Mouse (Mus musculus) adrenal gland, postnatal 0 days (tissue): ENCODE measurements around the gene Erap1. TPM values are rescaled to one million over a fixed set of nuclear protein-coding genes. Genes with fewer than 3 reads are reported as not detected.

Experiments
- polyA plus RNA-seq: library from polyadenylated mRNA; unstranded; fragments of >200 nt; fragmentation: Nextera tagmentation; extraction: Ambion mirVana; gene quantifications from 2 replicates; pipeline ENCODE4 v1.2.1, GENCODE M21; 2015

The Erap1 gene
- polyA plus RNA-seq, result 23.6 and 39.7 TPM in 2 replicates

GRCm38 (mm10) chr13:74638793-74639711, at the start of gene Erap1:
Gene Erap1 (plus strand): TSS chr13:74639568.

Other genes with a start within 250 kb of the Erap1 start
- gene Zfp72, start 248.7 kb upstream of the Erap1 start, polyA plus RNA-seq, result 3.6 and 4.3 TPM in 2 replicates
- 130 and 144 TPM in 2 replicates for gene Ftl1-ps1, start 239.9 kb upstream of the Erap1 start, polyA plus RNA-seq
- 18.4 and 21.9 TPM in 2 replicates for gene Zfp825, start 145.6 kb upstream of the Erap1 start, polyA plus RNA-seq
- gene Cast, start 169.2 kb downstream of the Erap1 start, polyA plus RNA-seq, result 22.4 and 31.2 TPM in 2 replicates